In genomic region chr15:77839529-77840286, GRCm38 (mm10) we compare ENCODE assay signal across 8 mouse cellular contexts. TPM values are rescaled to one million over a fixed set of nuclear protein-coding genes. Genes with fewer than 3 reads are reported as not detected.
A peak's percentile ranks its signal among the peaks of the same experiment; 100 is the strongest.
DNase-seq lines count a peak whose midpoint lies in the region; ATAC-seq and TF ChIP-seq lines count a peak whose summit lies in the region.

No protein-coding gene starts in this region.

- H3K9ac ChIP-seq in embryonic facial prominence, embryonic 12.5 days, result peak overlapping the region; percentile 85
- no peak overlapping the region for H3K9ac ChIP-seq in hindbrain, postnatal 0 days (replicated peaks; ENCODE audit: low read length)
- H3K9ac ChIP-seq in neural tube, embryonic 12.5 days, result peak overlapping the region; percentile 40

- no peaks in the 10 kb centered on the region for H3K36me3 ChIP-seq in embryonic facial prominence, embryonic 12.5 days
- H3K36me3 ChIP-seq in hindbrain, postnatal 0 days (ENCODE audit: insufficient read depth, low read length), result no peaks in the 10 kb centered on the region
- H3K36me3 ChIP-seq in neural tube, embryonic 12.5 days, result no peaks in the 10 kb centered on the region; the same call in 1 of the 2 replicates

- peaks cover 42% of the 10 kb centered on the region for H3K4me1 ChIP-seq in lung, adult 2 months (ENCODE audit: control insufficient read depth, insufficient read depth, low read length)
- H3K4me1 ChIP-seq in embryonic facial prominence, embryonic 12.5 days, result peaks cover 43% of the 10 kb centered on the region
- H3K4me1 ChIP-seq in hindbrain, postnatal 0 days (ENCODE audit: insufficient read depth, low read length), result peaks cover 11% of the 10 kb centered on the region; the same call in 1 of the 2 replicates
- peaks cover 28% of the 10 kb centered on the region for H3K4me1 ChIP-seq in neural tube, embryonic 12.5 days

- DNase-seq in lung, adult 2 months, result peak; percentile 40
- no peak for DNase-seq in lung, postnatal 4 days
- DNase-seq in hindbrain, postnatal 0 days (ENCODE audit: low spot score), result no peak
- DNase-seq in left cerebral cortex, postnatal 36 days (ENCODE audit: low spot score in 2 of 2), result no peak
- DNase-seq in layer of hippocampus, adult 18-20 months (ENCODE audit: low spot score in 2 of 2), result no peak

- H3K9me3 ChIP-seq in embryonic facial prominence, embryonic 12.5 days, result no peaks in the 10 kb centered on the region
- H3K9me3 ChIP-seq in hindbrain, postnatal 0 days (ENCODE audit: low read length), result no peaks in the 10 kb centered on the region
- no peaks in the 10 kb centered on the region for H3K9me3 ChIP-seq in neural tube, embryonic 12.5 days

- peak overlapping the region; percentile 56 for H3K4me3 ChIP-seq in lung, adult 2 months (replicated peaks; ENCODE audit: extremely low read depth, low read depth, low read length)
- H3K4me3 ChIP-seq in embryonic facial prominence, embryonic 12.5 days, result peak overlapping the region; percentile 91
- H3K4me3 ChIP-seq in hindbrain, postnatal 0 days (ENCODE audit: low read length), result peak overlapping the region; percentile 96; the same call in 1 of the 2 replicates
- peak overlapping the region; percentile 9; the same call in 1 of the 2 replicates for H3K4me3 ChIP-seq in neural tube, embryonic 12.5 days

- no peak for ATAC-seq in embryonic facial prominence, embryonic 12.5 days (ENCODE audit: insufficient number of reproducible peaks, insufficient read depth, low FRiP score, low TSS enrichment)
- ATAC-seq in hindbrain, postnatal 0 days, result no peak
- no peak for ATAC-seq in neural tube, embryonic 12.5 days (ENCODE audit: low FRiP score, low read depth)
- no peak for ATAC-seq in activated CD4-positive, CD25-positive, alpha-beta regulatory T cell, adult 4 months

- TF ChIP-seq CTCF in lung, adult 2 months (IDR thresholded peaks at IDR 0.05; ENCODE audit: insufficient read depth, low read length), result no peak
- TF ChIP-seq CTCF in hindbrain, postnatal 0 days (IDR thresholded peaks at IDR 0.05; ENCODE audit: low read depth), result no peak

- TF ChIP-seq POLR2A in lung, adult 2 months (IDR thresholded peaks at IDR 0.05; ENCODE audit: borderline replicate concordance, extremely low read depth, low read depth, low read length), result no peak

- 10% methylated on average over 10 of the region's 10 CpGs for WGBS in lung, adult 2 months
- 13% methylated on average over 10 of the region's 10 CpGs for WGBS in embryonic facial prominence, embryonic 12.5 days
- 19% methylated on average over 10 of the region's 10 CpGs for WGBS in hindbrain, postnatal 0 days
- WGBS in neural tube, embryonic 12.5 days, result 8% methylated on average over 10 of the region's 10 CpGs

- H3K4me2 ChIP-seq in embryonic facial prominence, embryonic 12.5 days (replicated peaks), result peak overlapping the region; percentile 94
- peak overlapping the region; percentile 99 for H3K4me2 ChIP-seq in hindbrain, postnatal 0 days (ENCODE audit: low read depth, low read length)
- H3K4me2 ChIP-seq in neural tube, embryonic 12.5 days (replicated peaks), result peak overlapping the region; percentile 93

- H3K27ac ChIP-seq in embryonic facial prominence, embryonic 12.5 days, result peak overlapping the region; percentile 70; the same call in 1 of the 2 replicates
- no peak overlapping the region; the same call in 1 of the 2 replicates for H3K27ac ChIP-seq in hindbrain, postnatal 0 days
- H3K27ac ChIP-seq in neural tube, embryonic 12.5 days, result no peak overlapping the region

- no peaks in the 10 kb centered on the region for H3K27me3 ChIP-seq in embryonic facial prominence, embryonic 12.5 days
- no peaks in the 10 kb centered on the region for H3K27me3 ChIP-seq in hindbrain, postnatal 0 days (ENCODE audit: insufficient read depth, low read length)
- no peaks in the 10 kb centered on the region for H3K27me3 ChIP-seq in neural tube, embryonic 12.5 days (replicated peaks)

- intact Hi-C loops in left cerebral cortex, postnatal 36 days (cut with DNase I), result loop anchor here (2.0 to 5.0 kb wide), 3 partner anchors 37 to 78 kb away; no protein-coding TSS in a partner anchor

RNA-seq across cellular contexts. Expression of gene Myh9, which starts 2.3 kb away (rescaled TPM):
- 133 and 162 TPM in 2 replicates for polyA plus RNA-seq in lung, adult 2 months (2012; rRNA removed)
- 37.3 and 37.9 TPM in 2 replicates for polyA plus RNA-seq in embryonic facial prominence, embryonic 12.5 days (2016; fragmentation: Nextera tagmentation; extraction: Ambion mirVana)
- total RNA-seq in hindbrain, postnatal 0 days (2014; rRNA removed), result 29.4 and 33.6 TPM in 2 replicates
- polyA plus RNA-seq in hindbrain, postnatal 0 days (2015; fragmentation: Nextera tagmentation; extraction: Ambion mirVana), result 8.4 and 9.1 TPM in 2 replicates
- polyA plus RNA-seq in neural tube, embryonic 12.5 days (2016; fragmentation: Nextera tagmentation; extraction: Ambion mirVana), result 20.9 and 21.0 TPM in 2 replicates
- 10 to 100 TPM; 58.0 to 77.6 TPM for total RNA-seq in left cerebral cortex, postnatal 36 days (2021)
- 10 to 100 TPM; 86.7 to 88.3 TPM for total RNA-seq in layer of hippocampus, adult 18-20 months (2021)
- 100 to 1,000 TPM; 243 to 280 TPM for polyA plus RNA-seq in activated CD4-positive, CD25-positive, alpha-beta regulatory T cell, adult 4 months (2017; shearing (Covaris generic))

Comparison
In these comparisons a context has a peak if more than half of its experiments do, and no peak if none do; other contexts are left out.
1. H3K4me3 ChIP-seq: peak in every context shown above with its lines; median percentile 96 in hindbrain, postnatal 0 days; 91 in embryonic facial prominence, embryonic 12.5 days; 56 in lung, adult 2 months; 9 in neural tube, embryonic 12.5 days.